Mouse (Mus musculus) lung, embryonic 16.5 days (tissue): ENCODE results near the gene Dnajb8. TPM values are rescaled to one million over a fixed set of nuclear protein-coding genes. Genes with fewer than 3 reads are reported as not detected.

Experiments used
- ATAC-seq: fragments of 200-750 bp; cut with Nextera tagmentation; 2 replicates; pipeline ENCODE4 v1.8.0; 2017; ENCODE audit warnings: low read depth, mild to moderate bottlenecking, moderate library complexity
- H3K27ac ChIP-seq: fragments of 300-500 bp; sonication (generic); 2 replicates; pipeline ENCODE4 v1.5.1; 2014; ENCODE audit warnings: mild to moderate bottlenecking, control low read depth, low read length
- H3K27me3 ChIP-seq: fragments of 300-500 bp; sonication (generic); 2 replicates; pipeline ENCODE4 v1.6.1; 2014; ENCODE audit warnings: low read depth, low read length, mixed read lengths; ENCODE audit not compliant: control insufficient read depth, insufficient read depth
- H3K36me3 ChIP-seq: fragments of 300-500 bp; sonication (generic); 2 replicates; pipeline ENCODE4 v1.6.1; 2014; ENCODE audit warnings: low read length; ENCODE audit not compliant: control insufficient read depth, insufficient read depth
- H3K4me1 ChIP-seq: fragments of 300-500 bp; sonication (generic); replicated peaks from 2 replicates; pipeline ENCODE4 v1.6.1; 2014; ENCODE audit warnings: low read length, mixed read lengths; ENCODE audit not compliant: control insufficient read depth, insufficient read depth
- H3K4me2 ChIP-seq: fragments of 300-500 bp; sonication (generic); 2 replicates; pipeline ENCODE4 v1.6.1; 2014; ENCODE audit warnings: low read depth, low read length, control low read depth
- H3K4me3 ChIP-seq: fragments of 300-500 bp; sonication (generic); 2 replicates; pipeline ENCODE4 v1.5.1; 2014; ENCODE audit warnings: mild to moderate bottlenecking, low read length, control low read depth
- H3K9ac ChIP-seq: fragments of 300-500 bp; sonication (generic); 2 replicates; pipeline ENCODE4 v1.6.1; 2014; ENCODE audit warnings: low read length, control low read depth
- H3K9me3 ChIP-seq: fragments of 300-500 bp; sonication (generic); 2 replicates; pipeline ENCODE4 v1.6.1; 2016; ENCODE audit warnings: low read length; ENCODE audit not compliant: control insufficient read depth
- WGBS: fragments of 180-500 bp; shearing (Covaris S2); extraction: QIAGEN DNeasy Blood & Tissue Kit; methylation state at CpG from one replicate; pipeline ENCODE4 v1.1.7; 2014; 5-methylcytosine and 5-hydroxymethylcytosine counted together
- polyA plus RNA-seq: library from polyadenylated mRNA; unstranded; fragments of >200 nt; fragmentation: Nextera tagmentation; extraction: Ambion mirVana; gene quantifications from 2 replicates; pipeline ENCODE4 v1.2.1, GENCODE M21; 2015

Dnajb8 gene
- polyA plus RNA-seq, 1 experiment from 2014 or later: not detected

GRCm38 (mm10) chr6:88191411-88192070 lies 30.5 kb upstream of the Dnajb8 start:
- no peak for ATAC-seq
- Histone ChIP-seq H3K27me3 (peaks cover 85% of the 10 kb centered on the region), H3K9ac (no peak overlapping the region), H3K4me1 (peaks cover 17% of the 10 kb centered on the region), H3K4me3 (no peak overlapping the region), H3K4me2 (no peak overlapping the region), H3K36me3 (no peaks in the 10 kb centered on the region), H3K9me3 (no peaks in the 10 kb centered on the region), H3K27ac (no peak overlapping the region)
- WGBS: 24% methylated on average over 4 of the region's 4 CpGs

DNA sequence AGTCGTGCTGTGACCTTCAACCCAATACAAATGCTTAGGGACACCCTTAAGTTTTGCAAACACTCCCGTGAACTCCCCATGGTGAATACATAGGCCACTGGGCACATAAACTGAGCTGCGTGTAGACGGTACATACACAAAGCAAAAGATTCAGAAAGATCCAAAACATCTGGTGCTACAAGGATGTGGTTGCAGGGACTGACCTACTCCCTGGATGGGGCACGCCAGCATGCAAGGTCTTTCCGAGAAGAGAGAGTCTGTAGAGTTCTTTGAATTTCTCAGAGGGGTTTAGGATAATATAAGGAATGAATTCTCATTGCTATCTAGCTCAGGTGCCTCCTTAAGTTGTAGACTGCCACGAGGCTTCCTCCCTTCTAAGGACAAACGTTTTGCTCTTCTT lies 29.3 kb upstream of the Dnajb8 start:
- Histone ChIP-seq H3K27me3 (peaks cover 97% of the 10 kb centered on the region), H3K9ac (no peak overlapping the region), H3K9me3 (no peaks in the 10 kb centered on the region), H3K27ac (no peak overlapping the region), H3K4me1 (peaks cover 29% of the 10 kb centered on the region), H3K4me3 (no peak overlapping the region), H3K36me3 (no peaks in the 10 kb centered on the region), H3K4me2 (no peak overlapping the region)
- no peak for ATAC-seq
- WGBS: 25% methylated on average over 8 of the region's 8 CpGs

- ATAC-seq: no peak
- under 1% methylated on average over 46 of the region's 57 CpGs for WGBS
- H3K36me3 ChIP-seq: no peaks in the 10 kb centered on the region
- peaks cover 35% of the 10 kb centered on the region for H3K4me1 ChIP-seq
- H3K27me3 ChIP-seq: peaks cover 100% of the 10 kb centered on the region
- H3K9ac ChIP-seq: peak within 1 kb of the TSS; percentile 49
- H3K4me3 ChIP-seq: peak within 1 kb of the TSS; percentile 49
- no peaks in the 10 kb centered on the region for H3K9me3 ChIP-seq
- peak within 1 kb of the TSS; percentile 72 for H3K4me2 ChIP-seq
- H3K27ac ChIP-seq: no peak within 1 kb of the TSS
Measured at GRCm38 (mm10) chr6:88193433-88194052, 28.5 kb upstream of the Dnajb8 start, which contains the start of gene Gata2. Gene Gata2 (plus strand): TSS chr6:88193891.

- Histone ChIP-seq H3K9me3 (no peaks in the 10 kb centered on the region), H3K9ac (peak overlapping the region; percentile 49), H3K4me3 (peak overlapping the region; percentile 49), H3K27ac (no peak overlapping the region), H3K4me2 (peak overlapping the region; percentile 72), H3K36me3 (no peaks in the 10 kb centered on the region), H3K4me1 (peaks cover 39% of the 10 kb centered on the region), H3K27me3 (peaks cover 100% of the 10 kb centered on the region)
- WGBS: 4% methylated on average over 58 of the region's 58 CpGs
- no peak for ATAC-seq
Measured at GRCm38 (mm10) chr6:88194053-88194977, 27.8 kb upstream of the Dnajb8 start.

- no peak overlapping the region for H3K4me3 ChIP-seq
- H3K9ac ChIP-seq: no peak overlapping the region
- WGBS: 19% methylated on average over 7 of the region's 7 CpGs
- peaks cover 100% of the 10 kb centered on the region for H3K27me3 ChIP-seq
- no peaks in the 10 kb centered on the region for H3K9me3 ChIP-seq
- no peak for ATAC-seq
- H3K4me2 ChIP-seq: no peak overlapping the region
- H3K36me3 ChIP-seq: no peaks in the 10 kb centered on the region
- peaks cover 40% of the 10 kb centered on the region for H3K4me1 ChIP-seq
- H3K27ac ChIP-seq: no peak overlapping the region
Measured at GRCm38 (mm10) chr6:88194978-88195325, 27.1 kb upstream of the Dnajb8 start.

GRCm38 (mm10) chr6:88196054-88196732 lies 25.9 kb upstream of the Dnajb8 start:
- WGBS: 7% methylated on average over 33 of the region's 33 CpGs
- H3K9me3 ChIP-seq: no peaks in the 10 kb centered on the region
- no peaks in the 10 kb centered on the region for H3K36me3 ChIP-seq
- H3K4me1 ChIP-seq: peaks cover 40% of the 10 kb centered on the region
- peaks cover 100% of the 10 kb centered on the region for H3K27me3 ChIP-seq
- peak overlapping the region; percentile 83 for H3K4me2 ChIP-seq
- H3K4me3 ChIP-seq: peak overlapping the region; percentile 52
- H3K9ac ChIP-seq: peak overlapping the region; percentile 61
- no peak for ATAC-seq
- no peak overlapping the region for H3K27ac ChIP-seq

GRCm38 (mm10) chr6:88196733-88197312 lies 25.2 kb upstream of the Dnajb8 start:
- ATAC-seq: no peak
- WGBS: under 1% methylated on average over 38 of the region's 44 CpGs
- no peaks in the 10 kb centered on the region for H3K9me3 ChIP-seq
- H3K9ac ChIP-seq: peak overlapping the region; percentile 61
- H3K4me3 ChIP-seq: peak overlapping the region; percentile 52
- H3K27ac ChIP-seq: no peak overlapping the region
- peaks cover 40% of the 10 kb centered on the region for H3K4me1 ChIP-seq
- peaks cover 100% of the 10 kb centered on the region for H3K27me3 ChIP-seq
- peak overlapping the region; percentile 83 for H3K4me2 ChIP-seq
- no peaks in the 10 kb centered on the region for H3K36me3 ChIP-seq

DNA sequence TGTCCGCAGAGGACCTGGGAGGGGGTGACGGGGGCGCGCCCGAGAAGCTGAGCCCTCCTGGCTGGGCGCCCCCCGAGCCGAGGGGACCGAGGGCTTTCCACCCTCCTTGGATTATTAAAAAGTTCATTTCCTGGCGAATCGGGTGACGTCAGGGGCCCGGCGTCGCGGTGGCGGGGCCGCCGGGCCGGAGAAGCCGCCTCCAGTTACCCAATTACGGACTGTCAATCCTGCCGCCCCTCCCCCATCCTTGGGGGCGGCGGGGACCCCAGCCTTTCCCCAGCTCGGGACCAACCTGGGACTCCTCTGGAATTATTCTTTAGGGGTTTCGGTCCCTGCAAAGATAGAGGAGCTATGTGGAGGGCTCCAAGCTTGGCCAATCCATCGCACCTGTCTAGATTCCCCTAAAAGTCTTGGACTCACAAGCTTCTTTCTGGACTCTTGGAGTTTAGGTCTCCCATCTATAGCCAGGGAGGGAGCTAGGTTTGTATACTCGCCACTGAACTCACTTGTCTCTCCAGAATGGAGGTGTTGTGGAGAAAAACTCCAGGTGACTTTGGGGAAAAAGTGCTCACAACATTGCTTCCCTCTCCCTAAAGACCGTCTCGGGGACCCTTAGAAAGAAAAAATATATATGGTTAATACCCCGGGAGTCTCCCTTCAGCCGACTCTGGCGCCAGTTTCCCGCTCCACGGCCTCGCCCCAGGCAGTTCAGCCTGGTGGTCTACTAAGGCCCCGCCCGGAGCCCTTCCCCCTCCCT lies 24.6 kb upstream of the Dnajb8 start:
- peak overlapping the region; percentile 61 for H3K9ac ChIP-seq
- no peaks in the 10 kb centered on the region for H3K36me3 ChIP-seq
- H3K27ac ChIP-seq: no peak overlapping the region
- H3K4me3 ChIP-seq: peak overlapping the region; percentile 52
- ATAC-seq: no peak
- H3K9me3 ChIP-seq: no peaks in the 10 kb centered on the region
- peaks cover 40% of the 10 kb centered on the region for H3K4me1 ChIP-seq
- WGBS: 2% methylated on average over 37 of the region's 39 CpGs
- peaks cover 100% of the 10 kb centered on the region for H3K27me3 ChIP-seq
- H3K4me2 ChIP-seq: peak overlapping the region; percentile 83
